Mouse (Mus musculus): ENCODE data around the gene Entpd7.

DNA sequence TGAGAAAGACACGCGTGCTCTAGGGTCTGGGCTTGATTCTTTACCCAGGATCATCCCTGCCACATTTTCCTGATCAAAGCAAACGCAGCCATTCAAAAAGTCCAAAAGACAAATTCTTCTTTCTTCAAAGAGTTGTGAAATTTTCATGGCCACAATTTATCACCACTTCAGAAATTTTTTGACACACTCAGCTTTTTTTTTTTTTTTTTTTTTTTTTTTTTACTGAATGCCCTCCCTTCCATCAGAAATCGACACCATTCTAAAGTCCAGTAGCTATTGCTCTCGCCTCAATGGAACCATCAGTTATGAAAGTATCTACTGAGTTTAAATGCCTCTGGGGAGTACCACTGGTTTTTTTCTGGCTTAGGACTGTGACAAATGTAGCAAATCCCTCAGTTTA lies 90.9 kb downstream of the Entpd7 start:
- TF ChIP-seq CTCF (IDR thresholded peaks at IDR 0.05; ENCODE audit: borderline replicate concordance, insufficient read depth, low read depth, low read length) (no peak), POLR2A (IDR thresholded peaks at IDR 0.05; ENCODE audit: borderline replicate concordance, insufficient read depth, low read length) (no peak)
